Mouse (Mus musculus): Measurements from ENCODE around the gene Tmem206. TPM values are rescaled to one million over a fixed set of nuclear protein-coding genes. Genes with fewer than 3 reads are reported as not detected.

The Tmem206 gene
- polyA plus RNA-seq, 1 experiment: 10.1 TPM

GRCm38 (mm10) chr1:191283110-191284040, 42.3 kb upstream of the Tmem206 start:
- Histone ChIP-seq H3K9ac (ENCODE audit: low read depth, poor library complexity, severe bottlenecking) (no peak overlapping the region), H3K36me3 (ENCODE audit: control insufficient read depth, insufficient read depth, low read length, poor library complexity, severe bottlenecking) (no peaks in the 10 kb centered on the region), H3K27ac (ENCODE audit: insufficient read depth, low read length) (no peak overlapping the region), H3K9me3 (replicated peaks; ENCODE audit: control insufficient read depth, insufficient read depth, low read length, poor library complexity, severe bottlenecking) (no peaks in the 10 kb centered on the region), H3K4me1 (ENCODE audit: control insufficient read depth, insufficient read depth, low read length) (no peaks in the 10 kb centered on the region), H3K27me3 (ENCODE audit: control insufficient read depth, insufficient read depth, low read length, poor library complexity, severe bottlenecking) (no peaks in the 10 kb centered on the region), H3K4me3 (ENCODE audit: low read depth, low read length) (no peak overlapping the region)
- no peak for TF ChIP-seq EP300 (IDR thresholded peaks at IDR 0.05; ENCODE audit: insufficient read depth, low read depth, low read length)
- TF ChIP-seq CTCF (IDR thresholded peaks at IDR 0.05; ENCODE audit: low read depth, low read length): no peak
- no peak for TF ChIP-seq POLR2A (IDR thresholded peaks at IDR 0.05; ENCODE audit: insufficient read depth, low read length)

GRCm38 (mm10) chr1:191284502-191284901, 41.2 kb upstream of the Tmem206 start:
- H3K27ac ChIP-seq (ENCODE audit: insufficient read depth, low read length): no peak overlapping the region

GRCm38 (mm10) chr1:191288762-191289161, 37.0 kb upstream of the Tmem206 start:
- Histone ChIP-seq H3K4me1 (ENCODE audit: control insufficient read depth, insufficient read depth, low read length) (no peaks in the 10 kb centered on the region), H3K4me3 (ENCODE audit: low read depth, low read length) (no peak overlapping the region), H3K9me3 (replicated peaks; ENCODE audit: control insufficient read depth, insufficient read depth, low read length, poor library complexity, severe bottlenecking) (no peaks in the 10 kb centered on the region), H3K27ac (ENCODE audit: insufficient read depth, low read length) (no peak overlapping the region), H3K9ac (ENCODE audit: low read depth, poor library complexity, severe bottlenecking) (no peak overlapping the region), H3K36me3 (ENCODE audit: control insufficient read depth, insufficient read depth, low read length, poor library complexity, severe bottlenecking) (no peaks in the 10 kb centered on the region), H3K27me3 (ENCODE audit: control insufficient read depth, insufficient read depth, low read length, poor library complexity, severe bottlenecking) (no peaks in the 10 kb centered on the region)
- no peak for TF ChIP-seq EP300 (IDR thresholded peaks at IDR 0.05; ENCODE audit: insufficient read depth, low read depth, low read length)
- TF ChIP-seq POLR2A (IDR thresholded peaks at IDR 0.05; ENCODE audit: insufficient read depth, low read length): no peak
- peak; percentile 86 for TF ChIP-seq CTCF (IDR thresholded peaks at IDR 0.05; ENCODE audit: low read depth, low read length)

More at GRCm38 (mm10) chr1:191284502-191284901, 41.2 kb upstream of the Tmem206 start:
- Histone ChIP-seq H3K4me3 (ENCODE audit: low read depth, low read length) (no peak overlapping the region), H3K9ac (ENCODE audit: low read depth, poor library complexity, severe bottlenecking) (no peak overlapping the region), H3K36me3 (ENCODE audit: control insufficient read depth, insufficient read depth, low read length, poor library complexity, severe bottlenecking) (no peaks in the 10 kb centered on the region), H3K27me3 (ENCODE audit: control insufficient read depth, insufficient read depth, low read length, poor library complexity, severe bottlenecking) (no peaks in the 10 kb centered on the region), H3K4me1 (ENCODE audit: control insufficient read depth, insufficient read depth, low read length) (no peaks in the 10 kb centered on the region), H3K9me3 (replicated peaks; ENCODE audit: control insufficient read depth, insufficient read depth, low read length, poor library complexity, severe bottlenecking) (no peaks in the 10 kb centered on the region)
- no peak for TF ChIP-seq EP300 (IDR thresholded peaks at IDR 0.05; ENCODE audit: insufficient read depth, low read depth, low read length)
- no peak for TF ChIP-seq POLR2A (IDR thresholded peaks at IDR 0.05; ENCODE audit: insufficient read depth, low read length)
- no peak for TF ChIP-seq CTCF (IDR thresholded peaks at IDR 0.05; ENCODE audit: low read depth, low read length)

- Histone ChIP-seq H3K4me3 (ENCODE audit: low read depth, low read length) (no peak overlapping the region), H3K27ac (ENCODE audit: insufficient read depth, low read length) (no peak overlapping the region), H3K9me3 (replicated peaks; ENCODE audit: control insufficient read depth, insufficient read depth, low read length, poor library complexity, severe bottlenecking) (no peaks in the 10 kb centered on the region), H3K36me3 (ENCODE audit: control insufficient read depth, insufficient read depth, low read length, poor library complexity, severe bottlenecking) (no peaks in the 10 kb centered on the region), H3K27me3 (ENCODE audit: control insufficient read depth, insufficient read depth, low read length, poor library complexity, severe bottlenecking) (no peaks in the 10 kb centered on the region), H3K4me1 (ENCODE audit: control insufficient read depth, insufficient read depth, low read length) (no peaks in the 10 kb centered on the region), H3K9ac (ENCODE audit: low read depth, poor library complexity, severe bottlenecking) (no peak overlapping the region)
- TF ChIP-seq EP300 (IDR thresholded peaks at IDR 0.05; ENCODE audit: insufficient read depth, low read depth, low read length) (no peak), POLR2A (IDR thresholded peaks at IDR 0.05; ENCODE audit: insufficient read depth, low read length) (no peak), CTCF (IDR thresholded peaks at IDR 0.05; ENCODE audit: low read depth, low read length) (no peak)
These were observed 33.4 kb upstream of the Tmem206 start for GRCm38 (mm10) chr1:191292348-191292747.

GRCm38 (mm10) chr1:191293051-191293450, 32.7 kb upstream of the Tmem206 start:
- Histone ChIP-seq H3K4me3 (ENCODE audit: low read depth, low read length) (no peak overlapping the region), H3K27ac (ENCODE audit: insufficient read depth, low read length) (no peak overlapping the region), H3K27me3 (ENCODE audit: control insufficient read depth, insufficient read depth, low read length, poor library complexity, severe bottlenecking) (no peaks in the 10 kb centered on the region), H3K4me1 (ENCODE audit: control insufficient read depth, insufficient read depth, low read length) (no peaks in the 10 kb centered on the region), H3K9ac (ENCODE audit: low read depth, poor library complexity, severe bottlenecking) (no peak overlapping the region), H3K9me3 (replicated peaks; ENCODE audit: control insufficient read depth, insufficient read depth, low read length, poor library complexity, severe bottlenecking) (no peaks in the 10 kb centered on the region), H3K36me3 (ENCODE audit: control insufficient read depth, insufficient read depth, low read length, poor library complexity, severe bottlenecking) (no peaks in the 10 kb centered on the region)
- no peak for TF ChIP-seq CTCF (IDR thresholded peaks at IDR 0.05; ENCODE audit: low read depth, low read length)
- TF ChIP-seq EP300 (IDR thresholded peaks at IDR 0.05; ENCODE audit: insufficient read depth, low read depth, low read length): no peak
- TF ChIP-seq POLR2A (IDR thresholded peaks at IDR 0.05; ENCODE audit: insufficient read depth, low read length): no peak

Data from ES-Bruce4 (cell line).